Mouse (Mus musculus): ENCODE results near the gene Scd3.
"Not testable (repeated sequence)": the region's sequence is repeated elsewhere in the genome, so short reads cannot be mapped to it uniquely, and the experiment has no call there.

Gene Scd3

GRCm38 (mm10) chr19:44267499-44268002 lies 64.5 kb downstream of the Scd3 start:
- DNase-seq (ENCODE audit: low read depth, low spot score), result no peak

DNA sequence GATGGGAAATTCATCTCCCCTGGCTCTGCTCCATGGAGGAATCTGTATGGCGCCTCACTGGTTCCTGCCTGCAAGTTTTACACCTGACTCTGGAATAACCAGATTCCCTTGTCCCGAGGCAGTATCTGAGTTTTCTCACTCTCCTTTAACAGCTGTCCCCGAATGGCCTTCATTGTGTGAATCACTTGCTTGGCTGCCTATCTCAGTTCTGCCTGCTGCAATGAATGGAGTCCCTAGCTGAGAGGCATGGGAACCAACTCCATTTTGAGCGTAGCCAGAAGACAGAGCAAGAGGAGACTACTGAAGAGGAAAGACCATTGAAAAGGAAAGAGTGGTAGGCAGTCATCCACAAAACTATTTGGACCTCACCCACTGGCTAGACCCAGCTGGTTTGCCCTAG lies 70.6 kb downstream of the Scd3 start:
- no peak for DNase-seq (ENCODE audit: low read depth, low spot score)

- no peak for DNase-seq (ENCODE audit: low read depth, low spot score)
These were observed 71.4 kb downstream of the Scd3 start for GRCm38 (mm10) chr19:44274452-44274851.

DNA sequence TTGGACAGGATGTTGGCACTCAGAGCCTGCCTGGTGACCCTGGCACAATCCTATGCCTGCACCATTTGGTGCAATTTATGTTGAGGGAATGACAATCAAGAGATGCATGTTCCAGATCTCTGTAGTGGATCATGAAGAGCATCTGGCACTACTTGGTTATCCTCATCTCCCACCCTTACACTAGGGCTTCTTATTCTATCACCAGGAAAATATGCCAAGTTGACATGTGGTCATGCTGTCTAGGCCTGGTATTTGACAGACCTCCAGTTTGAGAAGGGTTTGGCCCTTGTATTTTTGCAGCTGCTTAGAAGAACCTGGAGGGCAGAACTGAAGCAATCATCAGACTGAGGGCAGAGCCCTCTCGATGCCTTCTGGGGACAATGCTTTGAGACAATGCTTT lies 72.3 kb downstream of the Scd3 start:
- no peak for DNase-seq (ENCODE audit: low read depth, low spot score)

DNA sequence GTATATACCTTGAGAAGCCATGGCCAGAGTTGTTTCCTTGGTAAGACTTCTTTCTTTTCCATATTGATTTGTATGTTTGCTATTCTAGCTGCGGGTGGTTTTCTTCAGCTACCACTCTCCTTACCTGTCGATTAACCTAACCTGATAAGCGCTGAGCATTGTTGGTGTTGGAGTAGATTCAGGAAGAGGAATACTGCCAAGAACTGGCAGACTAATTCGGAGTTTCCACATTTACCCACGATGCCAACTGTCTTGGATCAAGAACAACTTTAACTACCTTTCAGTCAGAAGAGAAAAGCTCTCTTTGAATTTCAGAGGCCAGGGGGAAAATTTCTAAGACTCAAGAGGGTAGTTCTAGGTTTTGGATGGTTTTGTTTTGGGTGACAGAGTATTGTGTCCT lies 73.8 kb downstream of the Scd3 start:
- DNase-seq (ENCODE audit: low read depth, low spot score), result no peak

DNA sequence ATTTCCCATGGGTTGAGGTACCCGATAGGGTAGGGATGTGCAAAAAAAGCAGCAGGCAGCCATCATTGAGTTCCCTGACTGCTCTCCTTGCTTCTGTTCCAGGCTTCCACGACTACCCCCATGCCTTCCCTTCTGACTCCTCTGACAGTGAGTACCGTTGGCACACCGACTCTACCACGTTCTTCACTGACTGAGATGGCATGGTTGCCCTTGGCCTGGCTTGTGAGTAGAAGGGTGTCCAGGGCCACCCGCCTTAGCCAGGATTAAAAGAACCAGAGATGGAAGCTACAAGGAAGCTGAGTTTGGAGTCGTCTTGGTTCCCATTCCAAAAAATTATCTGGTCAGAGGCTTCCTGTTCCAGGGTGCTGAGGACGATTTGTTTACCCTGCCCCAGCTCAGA lies 74.9 kb downstream of the Scd3 start:
- DNase-seq (ENCODE audit: low read depth, low spot score), result no peak

GRCm38 (mm10) chr19:44280755-44281154 lies 77.7 kb downstream of the Scd3 start:
- peak; percentile 99 for DNase-seq (ENCODE audit: low read depth, low spot score)

- DNase-seq (ENCODE audit: low read depth, low spot score), result not testable (repeated sequence)
These were observed 78.9 kb downstream of the Scd3 start for GRCm38 (mm10) chr19:44281825-44282447.

DNA sequence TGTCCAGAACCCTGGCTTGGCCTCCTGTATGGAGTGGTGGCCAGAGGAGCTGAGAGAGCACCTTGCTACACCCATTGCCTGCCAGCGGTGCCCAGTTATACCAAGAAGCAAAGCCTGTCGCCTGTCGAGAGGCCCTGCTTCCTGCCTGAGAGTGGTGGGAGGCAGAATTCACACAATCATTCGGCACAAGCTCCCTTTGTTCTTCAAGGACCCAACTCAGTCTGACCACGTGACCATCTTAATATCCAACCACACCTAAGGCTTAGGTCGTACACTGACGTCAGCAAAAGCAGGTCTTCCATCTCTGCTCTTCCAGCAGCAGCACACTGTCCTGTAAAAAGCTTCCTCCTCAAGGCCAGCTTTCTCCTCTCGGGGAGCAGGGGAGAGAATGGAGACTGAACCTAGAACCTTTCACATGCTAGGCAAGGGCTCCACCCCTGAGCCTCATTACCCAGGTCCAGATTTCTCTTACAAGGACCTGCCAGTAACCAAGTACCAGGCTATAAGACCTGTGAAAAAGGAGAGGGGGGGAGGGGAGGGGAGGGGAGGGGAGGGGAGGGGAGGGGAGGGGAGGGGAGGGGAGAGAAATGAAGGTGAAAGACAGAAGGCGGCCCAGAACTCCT lies 79.6 kb downstream of the Scd3 start:
- peak; percentile 63 for DNase-seq (ENCODE audit: low read depth, low spot score)

DNA sequence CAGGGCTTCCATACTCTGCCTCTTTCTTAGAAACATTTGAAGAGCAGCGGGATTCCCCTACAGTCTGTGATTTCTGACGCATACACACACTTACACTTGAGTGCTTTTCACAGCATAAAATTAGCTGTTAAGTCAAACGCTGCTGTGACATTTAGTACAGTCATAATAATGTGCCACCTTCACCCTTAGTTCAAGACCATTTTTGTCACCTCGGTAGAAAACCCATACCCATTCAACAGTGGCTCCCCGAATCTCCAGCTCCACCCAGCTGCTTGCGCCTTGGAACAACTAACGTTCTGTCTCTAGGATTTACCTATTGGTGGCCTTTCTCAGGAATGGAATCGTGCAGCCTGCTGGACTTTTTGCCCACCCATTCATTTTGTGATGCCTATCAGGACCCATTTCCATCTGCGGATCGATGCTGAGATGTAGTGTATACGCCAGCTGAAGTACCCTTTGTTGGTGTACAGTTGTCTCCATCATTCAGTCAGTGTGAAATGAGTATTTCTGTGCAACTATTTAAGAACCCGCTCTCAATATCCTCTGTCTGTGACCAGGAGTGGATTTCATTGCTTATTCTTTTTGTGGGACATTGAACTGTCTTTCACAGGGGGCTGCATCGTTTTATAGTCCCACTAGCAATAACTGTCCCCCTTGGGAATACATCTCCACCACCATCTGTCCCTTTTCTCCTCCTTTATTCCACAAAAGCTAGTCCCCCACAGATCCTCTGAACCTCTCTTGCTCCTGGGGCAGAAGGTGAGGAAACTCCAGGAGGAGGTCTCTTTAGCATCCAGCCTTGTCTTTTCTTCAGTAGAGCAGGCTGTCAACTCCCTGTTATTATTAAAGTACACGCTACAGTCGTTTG lies 80.3 kb downstream of the Scd3 start:
- no peak for DNase-seq (ENCODE audit: low read depth, low spot score)

DNA sequence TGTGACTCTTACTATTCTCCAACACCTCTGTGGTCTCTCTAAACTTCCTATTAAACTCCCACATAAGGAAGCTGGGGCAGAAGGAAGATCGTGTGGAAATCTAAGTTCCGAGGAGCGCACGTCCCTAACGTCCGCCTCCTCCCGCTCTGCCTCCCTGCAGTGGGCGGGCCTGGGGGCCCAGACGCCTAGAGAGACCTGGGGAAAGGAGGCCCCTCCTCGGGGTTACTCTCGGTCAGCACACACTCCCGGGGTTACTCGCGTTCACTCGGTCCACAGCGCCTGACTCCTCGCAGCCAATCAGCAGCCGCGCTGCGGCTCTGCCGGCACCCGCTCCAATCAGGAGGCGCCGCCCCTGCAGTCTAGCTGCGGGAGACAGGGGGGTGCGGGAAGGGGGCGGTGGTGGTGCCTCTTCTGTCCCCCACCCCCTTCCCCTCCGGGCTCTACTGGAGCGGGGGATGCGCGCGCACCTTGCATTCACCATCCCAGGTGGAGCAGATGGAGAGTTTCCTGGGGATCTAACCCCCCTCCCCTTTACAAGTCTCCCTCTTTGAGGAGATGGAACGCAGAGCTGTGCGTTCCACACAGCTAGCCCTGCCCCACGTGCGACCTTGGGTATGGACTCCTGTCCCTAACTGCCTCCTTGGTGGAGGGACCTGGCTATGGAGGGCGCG lies 81.1 kb downstream of the Scd3 start:
- peak; percentile 98 for DNase-seq (ENCODE audit: low read depth, low spot score)

GRCm38 (mm10) chr19:44284723-44285122 lies 81.7 kb downstream of the Scd3 start:
- no peak for DNase-seq (ENCODE audit: low read depth, low spot score)

GRCm38 (mm10) chr19:44285554-44285953 lies 82.5 kb downstream of the Scd3 start:
- no peak for DNase-seq (ENCODE audit: low read depth, low spot score)

DNA sequence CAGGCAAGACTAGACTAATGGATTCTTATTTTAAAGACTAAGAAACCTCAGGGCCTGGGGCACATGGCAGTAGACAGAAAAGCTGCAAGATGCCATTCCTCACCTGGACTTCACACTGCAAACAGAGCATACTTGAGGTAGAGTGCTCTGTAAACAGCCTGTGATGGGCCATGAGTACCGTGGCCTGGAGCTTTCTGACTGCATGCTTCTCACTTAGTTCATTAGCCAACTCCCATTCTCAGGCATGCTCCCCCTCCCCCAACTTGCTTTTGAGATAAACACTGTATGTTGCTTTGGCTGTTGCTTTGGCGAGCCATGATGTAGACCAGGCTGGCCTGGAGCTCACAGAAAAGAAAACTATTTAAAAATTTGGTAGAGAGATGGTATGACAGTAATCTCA lies 83.0 kb downstream of the Scd3 start:
- DNase-seq (ENCODE audit: low read depth, low spot score), result no peak

GRCm38 (mm10) chr19:44287415-44288110 lies 84.5 kb downstream of the Scd3 start:
- no peak for DNase-seq (ENCODE audit: low read depth, low spot score)

GRCm38 (mm10) chr19:44292083-44292482 lies 89.0 kb downstream of the Scd3 start:
- no peak for DNase-seq (ENCODE audit: low read depth, low spot score)

- no peak for DNase-seq (ENCODE audit: low read depth, low spot score)
These were observed 89.4 kb downstream of the Scd3 start for GRCm38 (mm10) chr19:44292483-44292882.

DNA sequence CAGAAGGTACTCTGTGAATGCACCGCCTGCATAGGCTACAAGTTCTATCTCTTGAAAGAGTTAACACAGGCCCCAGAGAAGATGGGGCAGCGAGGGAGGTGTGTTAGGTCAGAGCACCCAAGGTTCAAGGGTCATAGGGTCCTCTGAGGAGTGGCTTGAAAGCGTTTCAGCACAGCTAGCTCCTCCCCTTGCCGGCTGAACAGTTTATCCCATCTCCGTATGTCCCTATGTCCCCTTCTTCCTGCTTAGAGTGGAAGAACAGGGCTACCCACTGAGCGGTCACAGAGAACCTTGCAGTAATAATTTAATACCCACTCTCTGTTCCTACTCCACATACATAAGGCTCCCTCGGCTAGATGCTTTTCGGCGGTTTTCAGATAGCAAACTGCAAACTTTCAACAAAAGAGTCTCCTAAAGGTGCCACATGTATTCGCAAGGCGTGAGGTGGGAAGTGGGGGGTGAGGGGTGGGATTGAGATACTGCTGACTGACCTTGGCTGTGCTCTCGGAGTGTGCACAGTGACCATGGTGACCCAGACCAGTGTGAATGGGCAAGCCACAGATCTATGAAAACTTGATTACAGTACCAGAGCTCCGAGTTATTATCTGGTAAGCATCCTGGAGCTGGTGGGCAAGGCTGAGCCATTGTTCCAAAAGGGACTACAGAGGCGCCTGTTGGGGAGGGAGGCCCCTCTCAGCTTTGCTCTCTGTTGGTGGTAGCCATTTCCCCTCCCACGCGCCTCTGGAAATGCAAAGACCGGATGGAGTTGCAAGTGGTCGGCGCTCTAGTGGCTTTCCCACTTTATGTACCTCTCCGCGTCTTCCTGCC lies 90.1 kb downstream of the Scd3 start, which contains the start of gene Scd2:
Gene Scd2, plus strand, starts transcription at position 734 of the 828 bp plus-strand sequence.
- peak; percentile 72 for DNase-seq (ENCODE audit: low read depth, low spot score)
